Mouse (Mus musculus) testis, adult 2 months (tissue): ENCODE measurements around the gene Ccdc82.

ENCODE experiments used
- CTCF ChIP-seq: fragments of 200-500 bp; IDR thresholded peaks from 2 replicates; pipeline ENCODE4 v1.5.1; 2012; ENCODE audit warnings: low read depth, mild to moderate bottlenecking, inconsistent platforms, low read length, moderate library complexity; ENCODE audit not compliant: control insufficient read depth, insufficient read depth, insufficient replicate concordance
- POLR2A ChIP-seq: fragments of 200-500 bp; IDR thresholded peaks from 2 replicates; pipeline ENCODE4 v1.6.1; 2012; ENCODE audit warnings: low read depth, mild to moderate bottlenecking, inconsistent platforms, low read length, moderate library complexity; ENCODE audit not compliant: control insufficient read depth

DNA sequence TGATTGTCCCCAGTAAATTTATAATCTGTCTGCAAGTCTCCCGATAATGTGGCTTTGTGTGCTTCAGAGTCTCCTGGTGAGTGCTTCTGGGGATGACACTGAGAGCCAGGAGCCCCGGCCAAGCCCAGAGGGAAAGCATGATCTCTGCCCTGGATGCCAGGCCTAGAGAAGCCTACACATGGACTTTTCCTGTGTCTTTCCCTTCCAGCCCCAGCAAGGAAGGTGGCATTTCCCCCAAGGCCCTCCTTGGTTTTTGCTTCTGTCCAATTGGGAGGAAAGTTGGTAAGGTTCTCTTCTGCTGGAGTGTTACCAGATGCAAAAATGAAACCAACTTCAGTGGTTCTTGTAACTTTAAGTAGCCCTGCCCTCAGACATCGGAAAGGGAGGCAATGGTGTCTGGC is 53.3 kb downstream of the Ccdc82 start:
- TF ChIP-seq CTCF (no peak), POLR2A (no peak)
